Mouse (Mus musculus) neural tube, embryonic 14.5 days (tissue): ENCODE measurements at regions not wholly inside any gene's neighbourhood (a gene's known extent, or its start where the extent isn't known, plus 50 kb on each side); places are given as distances from the start of the nearest gene placed in this dataset.

ENCODE experiments used
- ATAC-seq: fragments of 200-750 bp; cut with Nextera tagmentation; 2 replicates; pipeline ENCODE4 v1.8.0; 2017; ENCODE audit warnings: low read depth, mild to moderate bottlenecking, moderate TSS enrichment, moderate library complexity
- H3K27ac ChIP-seq: fragments of 300-500 bp; sonication (generic); 2 replicates; pipeline ENCODE4 v1.5.1; 2014; ENCODE audit warnings: low read depth, mild to moderate bottlenecking, control low read depth, low read length, moderate library complexity, mixed read lengths
- H3K27me3 ChIP-seq: fragments of 300-500 bp; sonication (generic); 2 replicates; pipeline ENCODE4 v1.6.1; 2014; ENCODE audit warnings: low read length; ENCODE audit not compliant: control insufficient read depth, insufficient read depth
- H3K36me3 ChIP-seq: fragments of 300-500 bp; sonication (generic); 2 replicates; pipeline ENCODE4 v1.6.1; 2014; ENCODE audit warnings: low read length, mixed read lengths; ENCODE audit not compliant: control insufficient read depth, insufficient read depth
- H3K4me1 ChIP-seq: fragments of 300-500 bp; sonication (generic); 2 replicates; pipeline ENCODE4 v1.6.1; 2014; ENCODE audit warnings: low read length; ENCODE audit not compliant: control insufficient read depth, insufficient read depth
- H3K4me2 ChIP-seq: fragments of 300-500 bp; sonication (generic); 2 replicates; pipeline ENCODE4 v1.6.1; 2014; ENCODE audit warnings: mild to moderate bottlenecking, low read depth, low read length, control low read depth
- H3K4me3 ChIP-seq: fragments of 300-500 bp; sonication (generic); 2 replicates; pipeline ENCODE4 v1.5.1; 2014; ENCODE audit warnings: low read depth, low read length, control low read depth, mixed read lengths
- H3K9ac ChIP-seq: fragments of 300-500 bp; sonication (generic); replicated peaks from 2 replicates; pipeline ENCODE4 v1.6.1; 2014; ENCODE audit warnings: low read depth, mild to moderate bottlenecking, control low read depth, low read length, mixed read lengths
- H3K9me3 ChIP-seq: fragments of 300-500 bp; sonication (generic); 2 replicates; pipeline ENCODE4 v1.6.1; 2016; ENCODE audit warnings: low read length; ENCODE audit not compliant: control insufficient read depth
- WGBS: fragments of 180-500 bp; shearing (Covaris S2); extraction: QIAGEN DNeasy Blood & Tissue Kit; methylation state at CpG from one replicate; pipeline ENCODE4 v1.1.7; 2014; 5-methylcytosine and 5-hydroxymethylcytosine counted together

DNA sequence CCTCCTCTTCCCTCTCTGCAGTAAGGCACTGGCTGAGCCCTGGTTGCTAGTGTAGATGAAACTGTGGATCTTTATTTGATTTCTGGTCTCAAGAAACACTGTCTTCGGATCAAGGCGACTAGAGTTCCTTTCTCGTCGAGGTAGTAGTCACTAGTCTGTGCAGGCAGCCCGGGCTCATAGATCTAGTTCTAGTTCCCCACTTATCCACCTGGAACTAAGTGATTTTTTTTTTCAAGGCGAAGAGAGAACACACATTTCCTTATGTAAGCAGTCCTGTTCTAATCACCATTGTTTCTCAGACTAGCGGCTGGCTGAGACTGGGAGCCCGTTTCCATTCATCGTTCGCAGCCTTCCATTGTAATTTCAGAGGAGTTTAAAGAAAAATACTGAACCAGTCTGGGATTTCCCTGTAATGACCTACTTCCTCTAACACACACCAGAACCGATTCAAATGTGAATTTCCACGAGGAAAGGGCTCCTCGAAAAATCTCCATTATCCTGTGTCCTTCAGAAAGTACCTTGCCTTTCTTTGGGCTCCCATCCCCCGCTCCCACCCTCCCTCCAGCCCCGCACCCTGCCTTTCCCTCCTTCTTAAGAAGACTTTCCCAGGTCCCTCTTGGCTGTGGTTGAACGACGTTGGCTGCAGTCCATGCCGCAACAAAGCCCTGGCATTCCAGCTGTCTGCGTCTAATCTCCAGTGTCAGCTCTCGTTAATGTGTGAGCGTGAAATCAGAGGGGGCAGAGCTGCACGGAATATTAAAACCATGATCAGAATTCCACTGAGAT, 388.5 kb downstream of the Sorl1 start:
- under 1% methylated on average over 22 of the region's 22 CpGs for WGBS
- H3K9me3 ChIP-seq: no peaks in the 10 kb centered on the region
- ATAC-seq: peak; percentile 95

DNA sequence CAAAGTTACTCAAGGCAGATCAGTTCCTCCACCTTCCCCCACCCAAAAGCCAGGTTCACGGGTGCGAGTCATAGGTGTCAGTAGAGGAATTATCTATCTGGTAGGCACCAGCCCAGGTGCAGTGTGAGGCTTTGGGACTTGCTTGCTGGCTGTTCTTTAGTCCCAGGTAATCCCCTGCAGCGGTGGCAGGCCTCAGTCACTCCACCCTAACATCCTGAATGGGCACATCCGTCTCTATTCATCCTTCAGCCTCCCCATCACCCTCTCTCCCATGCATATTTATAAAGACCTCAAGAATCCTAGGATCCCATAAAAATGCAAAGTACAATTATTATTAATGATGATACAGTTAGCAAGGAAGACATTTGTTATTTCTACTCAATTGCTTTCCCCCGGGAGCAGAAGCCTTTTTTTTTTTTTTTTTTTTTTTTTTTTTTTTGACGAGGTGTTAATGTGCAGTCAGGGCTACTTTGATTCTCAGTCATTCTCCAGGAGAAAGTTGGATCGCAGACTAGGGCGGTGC, 389.1 kb downstream of the Sorl1 start:
- Histone ChIP-seq H3K27ac (peak overlapping the region; percentile 98), H3K4me2 (peak overlapping the region; percentile 69), H3K9ac (peak overlapping the region; percentile 72), H3K9me3 (no peaks in the 10 kb centered on the region), H3K27me3 (no peaks in the 10 kb centered on the region), H3K4me3 (peak overlapping the region; percentile 32), H3K4me1 (peaks cover 17% of the 10 kb centered on the region), H3K36me3 (no peaks in the 10 kb centered on the region)
- ATAC-seq: no peak
- 10% methylated on average over 8 of the region's 8 CpGs for WGBS

More for the DNA sequence above, 388.5 kb downstream of the Sorl1 start:
- H3K4me1 ChIP-seq: peaks cover 17% of the 10 kb centered on the region
- peak overlapping the region; percentile 32 for H3K4me3 ChIP-seq
- H3K9ac ChIP-seq: peak overlapping the region; percentile 72
- H3K27ac ChIP-seq: peak overlapping the region; percentile 98
- no peaks in the 10 kb centered on the region for H3K27me3 ChIP-seq
- no peaks in the 10 kb centered on the region for H3K36me3 ChIP-seq
- H3K4me2 ChIP-seq: peak overlapping the region; percentile 69

DNA sequence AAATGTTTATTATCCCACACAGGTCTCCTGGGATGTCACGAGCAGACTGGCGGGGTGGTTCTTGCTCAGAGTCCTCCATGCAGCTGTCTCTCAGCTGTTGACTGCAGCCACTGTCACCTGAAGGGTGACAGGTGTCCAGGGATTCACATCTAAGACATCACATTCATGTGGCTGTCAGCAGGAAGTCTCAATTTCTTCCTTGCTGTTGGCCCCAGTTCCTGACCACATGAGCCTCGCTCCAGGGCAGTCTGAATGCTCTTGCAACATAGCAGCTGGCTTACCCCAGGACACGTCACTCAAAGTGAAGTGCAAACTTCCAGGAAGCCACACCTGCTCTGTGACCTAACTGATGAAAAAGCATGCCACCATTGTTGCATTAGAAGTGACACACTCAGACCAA, 402.5 kb downstream of the Sorl1 start:
- 89% methylated on average over 4 of the region's 4 CpGs for WGBS
- ATAC-seq: no peak
- no peaks in the 10 kb centered on the region for H3K4me1 ChIP-seq
- no peak overlapping the region for H3K9ac ChIP-seq
- no peak overlapping the region for H3K4me2 ChIP-seq
- no peak overlapping the region for H3K27ac ChIP-seq
- H3K36me3 ChIP-seq: no peaks in the 10 kb centered on the region
- H3K4me3 ChIP-seq: no peak overlapping the region
- no peaks in the 10 kb centered on the region for H3K27me3 ChIP-seq
- H3K9me3 ChIP-seq: no peaks in the 10 kb centered on the region

DNA sequence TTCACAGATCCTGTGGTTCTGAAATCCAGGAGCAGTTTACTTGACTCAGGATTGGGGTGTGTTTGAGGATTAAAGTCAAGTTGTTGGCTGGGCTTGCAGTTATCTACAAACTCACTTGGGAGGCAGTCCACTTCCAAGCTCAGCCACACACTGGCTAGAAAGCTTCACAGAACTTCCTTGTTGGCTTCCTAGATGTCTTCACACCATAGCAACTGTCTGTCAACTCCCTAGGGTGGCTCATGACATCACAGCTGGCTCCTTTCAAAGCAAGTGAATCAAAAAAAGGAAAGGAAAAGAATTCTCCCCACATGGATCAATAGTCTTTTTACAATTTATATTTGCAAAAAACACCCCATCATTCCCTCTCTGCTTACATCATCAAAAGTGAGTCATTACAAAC, 408.9 kb downstream of the Sorl1 start:
- Histone ChIP-seq H3K4me1 (no peaks in the 10 kb centered on the region), H3K9ac (no peak overlapping the region), H3K27ac (no peak overlapping the region), H3K4me3 (no peak overlapping the region), H3K27me3 (no peaks in the 10 kb centered on the region), H3K4me2 (no peak overlapping the region), H3K36me3 (no peaks in the 10 kb centered on the region), H3K9me3 (no peaks in the 10 kb centered on the region)
- ATAC-seq: no peak

DNA sequence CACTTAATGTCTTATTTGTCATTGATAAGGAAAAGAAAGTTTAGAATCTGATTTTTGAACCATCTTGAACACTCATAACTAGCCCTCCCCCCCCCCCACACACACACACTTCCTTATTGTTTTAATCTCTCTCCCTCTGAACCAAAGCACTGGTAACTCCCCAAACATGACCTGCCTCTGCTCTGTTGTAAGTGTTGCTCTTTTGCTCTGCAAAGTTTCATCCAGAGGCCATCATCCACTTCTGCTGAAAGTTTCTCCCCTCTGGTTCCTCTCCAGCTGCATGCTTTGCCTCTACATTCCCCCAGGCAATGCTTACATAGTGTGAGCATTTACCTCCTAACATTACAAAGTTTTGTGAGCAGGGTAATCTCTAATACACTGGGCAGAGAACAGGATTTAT, 418.1 kb downstream of the Sorl1 start:
- no peaks in the 10 kb centered on the region for H3K4me1 ChIP-seq
- no peaks in the 10 kb centered on the region for H3K27me3 ChIP-seq
- no peak overlapping the region for H3K9ac ChIP-seq
- H3K4me2 ChIP-seq: no peak overlapping the region
- no peak overlapping the region for H3K4me3 ChIP-seq
- H3K36me3 ChIP-seq: no peaks in the 10 kb centered on the region
- no peak overlapping the region for H3K27ac ChIP-seq
- ATAC-seq: no peak
- H3K9me3 ChIP-seq: no peaks in the 10 kb centered on the region

DNA sequence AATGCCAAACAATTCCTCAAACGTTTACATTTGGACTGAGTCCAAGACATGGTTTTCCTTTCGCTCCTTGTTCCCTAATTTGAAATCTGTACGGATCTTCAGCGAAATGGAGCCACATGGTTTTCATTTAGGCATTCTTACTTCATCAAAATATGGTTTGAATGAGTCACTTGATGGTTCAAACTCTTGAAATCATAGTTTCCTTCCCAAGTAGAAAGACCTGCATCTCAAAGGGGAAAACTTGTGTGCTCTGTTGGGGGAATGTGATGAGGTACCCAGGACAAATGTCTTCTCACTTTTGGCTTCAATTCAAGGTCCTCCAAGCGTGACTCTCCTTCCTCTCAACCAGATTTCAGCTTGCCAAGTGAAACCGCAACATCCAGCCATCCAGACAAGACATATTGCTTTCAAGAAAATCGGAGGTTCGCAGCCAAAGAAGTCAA, 418.6 kb downstream of the Sorl1 start:
- WGBS: 66% methylated on average over 8 of the region's 8 CpGs
- H3K4me3 ChIP-seq: no peak overlapping the region
- H3K9me3 ChIP-seq: no peaks in the 10 kb centered on the region
- no peak overlapping the region for H3K4me2 ChIP-seq
- no peak overlapping the region for H3K27ac ChIP-seq
- H3K27me3 ChIP-seq: no peaks in the 10 kb centered on the region
- H3K9ac ChIP-seq: no peak overlapping the region
- no peaks in the 10 kb centered on the region for H3K4me1 ChIP-seq
- H3K36me3 ChIP-seq: no peaks in the 10 kb centered on the region
- no peak for ATAC-seq

DNA sequence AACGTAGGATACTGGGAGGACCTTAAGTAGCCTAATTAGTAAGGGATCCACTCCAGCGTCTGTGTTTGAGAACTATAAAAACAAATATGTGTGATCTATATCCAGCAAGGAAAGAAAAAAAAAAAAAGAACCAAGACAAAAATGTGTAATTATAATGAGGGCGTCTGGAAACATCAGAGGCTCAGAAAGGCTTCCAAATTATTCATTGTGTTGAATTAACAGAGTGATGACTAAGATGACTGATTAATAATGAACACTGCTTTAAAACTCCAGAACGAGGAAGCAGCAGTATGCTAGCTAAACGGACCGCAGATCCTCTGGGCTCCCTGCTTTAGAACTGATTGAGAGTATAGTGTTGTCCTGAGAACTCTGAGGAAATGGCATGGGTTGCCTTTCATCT, 421.0 kb downstream of the Sorl1 start:
- no peak overlapping the region for H3K4me2 ChIP-seq
- H3K36me3 ChIP-seq: no peaks in the 10 kb centered on the region
- no peak overlapping the region for H3K27ac ChIP-seq
- no peaks in the 10 kb centered on the region for H3K9me3 ChIP-seq
- WGBS: 68% methylated on average over 6 of the region's 6 CpGs
- no peak overlapping the region for H3K4me3 ChIP-seq
- H3K9ac ChIP-seq: no peak overlapping the region
- H3K27me3 ChIP-seq: no peaks in the 10 kb centered on the region
- peaks cover 13% of the 10 kb centered on the region for H3K4me1 ChIP-seq
- ATAC-seq: no peak

DNA sequence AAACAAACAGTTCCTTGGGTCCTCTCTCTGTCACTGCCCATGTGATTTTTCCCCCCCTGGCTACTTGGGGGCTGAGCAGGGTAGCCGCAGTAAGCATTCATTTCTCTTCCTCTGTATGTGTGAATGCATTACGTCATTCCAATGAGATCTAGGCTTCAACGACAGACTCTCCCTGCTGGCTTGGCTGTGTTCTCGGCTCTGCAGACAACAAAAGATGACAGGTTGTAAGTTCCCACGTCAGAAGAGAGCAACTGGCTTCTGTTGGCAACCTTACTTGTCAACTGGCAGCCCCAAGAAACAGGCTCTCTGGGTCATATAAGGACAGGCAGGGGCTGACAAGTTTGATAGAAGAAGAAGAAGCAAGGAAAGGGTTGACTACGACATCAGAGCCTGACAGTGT, 423.4 kb downstream of the Sorl1 start:
- peaks cover 18% of the 10 kb centered on the region for H3K4me1 ChIP-seq
- no peak overlapping the region for H3K4me3 ChIP-seq
- H3K9ac ChIP-seq: no peak overlapping the region
- no peak overlapping the region for H3K27ac ChIP-seq
- H3K27me3 ChIP-seq: no peaks in the 10 kb centered on the region
- H3K36me3 ChIP-seq: no peaks in the 10 kb centered on the region
- no peak overlapping the region for H3K4me2 ChIP-seq
- ATAC-seq: no peak
- 25% methylated on average over 6 of the region's 6 CpGs for WGBS
- no peaks in the 10 kb centered on the region for H3K9me3 ChIP-seq

DNA sequence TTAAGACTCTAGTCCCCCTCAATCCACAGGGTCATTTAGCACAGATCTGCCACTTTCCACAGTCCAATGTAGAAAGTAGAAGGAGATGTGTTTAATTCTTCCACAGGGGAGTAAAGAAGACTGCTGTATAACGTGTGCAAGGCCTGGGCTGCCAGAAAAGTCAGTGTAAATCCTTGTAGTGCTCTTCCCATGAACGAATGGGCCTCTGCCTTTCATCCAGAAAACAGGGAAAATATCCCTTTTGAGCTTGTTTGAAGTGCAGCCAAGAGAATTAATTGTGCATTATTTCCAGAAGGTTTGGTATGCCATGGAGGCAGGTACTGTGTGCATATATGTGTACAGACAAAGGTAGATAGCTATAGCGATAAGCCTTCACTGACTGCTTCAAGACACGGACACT, 425.1 kb downstream of the Sorl1 start:
- Histone ChIP-seq H3K27ac (peak overlapping the region; percentile 2; the same call in 1 of the 2 replicates), H3K9me3 (no peaks in the 10 kb centered on the region), H3K4me3 (no peak overlapping the region), H3K4me2 (no peak overlapping the region), H3K4me1 (peaks cover 18% of the 10 kb centered on the region), H3K27me3 (no peaks in the 10 kb centered on the region), H3K36me3 (no peaks in the 10 kb centered on the region), H3K9ac (no peak overlapping the region)
- WGBS: 47% methylated on average over 4 of the region's 4 CpGs
- no peak for ATAC-seq
